Mouse (Mus musculus) heart, embryonic 16.5 days (tissue): ENCODE data around the gene Cd3eap. TPM values are rescaled to one million over a fixed set of nuclear protein-coding genes. Genes with fewer than 3 reads are reported as not detected.

Experiments used
- ATAC-seq: fragments of 200-750 bp; cut with Nextera tagmentation; replicated peaks from 2 replicates; pipeline ENCODE4 v1.8.0; 2017; ENCODE audit warnings: moderate number of reproducible peaks; ENCODE audit not compliant: insufficient read depth, low FRiP score; ENCODE audit errors: extremely low read depth
- H3K27ac ChIP-seq: fragments of 300-500 bp; sonication (generic); 2 replicates; pipeline ENCODE4 v1.5.1; 2014; ENCODE audit warnings: mild to moderate bottlenecking, low read length, control low read depth, moderate library complexity
- H3K27me3 ChIP-seq: fragments of 300-500 bp; sonication (generic); 2 replicates; pipeline ENCODE4 v1.6.1; 2014; ENCODE audit warnings: low read length, mixed read lengths; ENCODE audit not compliant: control insufficient read depth, insufficient read depth
- H3K36me3 ChIP-seq: fragments of 300-500 bp; sonication (generic); 2 replicates; pipeline ENCODE4 v1.6.1; 2014; ENCODE audit not compliant: control insufficient read depth, insufficient read depth
- H3K4me1 ChIP-seq: fragments of 300-500 bp; sonication (generic); 2 replicates; pipeline ENCODE4 v1.6.1; 2014; ENCODE audit warnings: low read length, mixed read lengths; ENCODE audit not compliant: control insufficient read depth, insufficient read depth
- H3K4me2 ChIP-seq: fragments of 300-500 bp; sonication (generic); 2 replicates; pipeline ENCODE4 v1.6.1; 2014; ENCODE audit warnings: low read depth, mild to moderate bottlenecking, control low read depth, low read length
- H3K4me3 ChIP-seq: fragments of 300-500 bp; sonication (generic); 2 replicates; pipeline ENCODE4 v1.5.1; 2014; ENCODE audit warnings: mild to moderate bottlenecking, control low read depth, low read length
- H3K9ac ChIP-seq: fragments of 300-500 bp; sonication (generic); 2 replicates; pipeline ENCODE4 v1.6.1; 2014; ENCODE audit warnings: low read length, control low read depth
- H3K9me3 ChIP-seq: fragments of 300-500 bp; sonication (generic); replicated peaks from 2 replicates; pipeline ENCODE4 v1.6.1; 2016; ENCODE audit warnings: low read length; ENCODE audit not compliant: control insufficient read depth
- WGBS: fragments of 180-500 bp; shearing (Covaris S2); extraction: QIAGEN DNeasy Blood & Tissue Kit; methylation state at CpG from one replicate; pipeline ENCODE4 v1.1.7; 2014; 5-methylcytosine and 5-hydroxymethylcytosine counted together
- polyA plus RNA-seq: library from polyadenylated mRNA; unstranded; fragments of >200 nt; fragmentation: Nextera tagmentation; extraction: Ambion mirVana; gene quantifications from 2 replicates; pipeline ENCODE4 v1.2.1, GENCODE M21; 2015

Gene Cd3eap
- polyA plus RNA-seq, 1 experiment from 2014 or later: 16.7 TPM

- peak overlapping the region; percentile 75 for H3K9ac ChIP-seq
- H3K4me1 ChIP-seq: peaks cover 29% of the 10 kb centered on the region
- no peaks in the 10 kb centered on the region for H3K36me3 ChIP-seq
- no peaks in the 10 kb centered on the region for H3K27me3 ChIP-seq
- whole genome bisulfite sequencing: 0% methylated on average over 27 of the region's 27 CpGs
- ATAC-seq: peak; percentile 6
- peak overlapping the region; percentile 88 for H3K4me2 ChIP-seq
- no peaks in the 10 kb centered on the region for H3K9me3 ChIP-seq
- H3K27ac ChIP-seq: peak overlapping the region; percentile 98
- H3K4me3 ChIP-seq: peak overlapping the region; percentile 59
Observed at GRCm38 (mm10) chr7:19342481-19343027, 16.7 kb downstream of the Cd3eap start.

- under 1% methylated on average over 41 of the region's 41 CpGs for WGBS
Observed at GRCm38 (mm10) chr7:19341761-19342409, 17.4 kb downstream of the Cd3eap start.

GRCm38 (mm10) chr7:19341250-19341649 is 18.0 kb downstream of the Cd3eap start:
- Histone ChIP-seq H3K9me3 (no peaks in the 10 kb centered on the region), H3K4me1 (peaks cover 34% of the 10 kb centered on the region)

More at GRCm38 (mm10) chr7:19341761-19342409, 17.4 kb downstream of the Cd3eap start:
- Histone ChIP-seq H3K9me3 (no peaks in the 10 kb centered on the region), H3K36me3 (no peaks in the 10 kb centered on the region), H3K4me1 (peaks cover 30% of the 10 kb centered on the region), H3K4me2 (peak overlapping the region; percentile 88), H3K9ac (peak overlapping the region; percentile 75), H3K27me3 (no peaks in the 10 kb centered on the region), H3K4me3 (peak overlapping the region; percentile 59), H3K27ac (peak overlapping the region; percentile 98)
- peak; percentile 81 for ATAC-seq

GRCm38 (mm10) chr7:19338596-19338995 is 20.7 kb downstream of the Cd3eap start:
- WGBS: 48% methylated on average over 7 of the region's 7 CpGs
- Histone ChIP-seq H3K9ac (no peak overlapping the region), H3K27me3 (no peaks in the 10 kb centered on the region), H3K4me2 (no peak overlapping the region), H3K9me3 (no peaks in the 10 kb centered on the region), H3K4me1 (peaks cover 26% of the 10 kb centered on the region), H3K4me3 (no peak overlapping the region), H3K27ac (no peak overlapping the region), H3K36me3 (no peaks in the 10 kb centered on the region)
- ATAC-seq: no peak

More at GRCm38 (mm10) chr7:19341250-19341649, 18.0 kb downstream of the Cd3eap start:
- H3K27me3 ChIP-seq: no peaks in the 10 kb centered on the region
- H3K4me2 ChIP-seq: peak overlapping the region; percentile 88
- H3K4me3 ChIP-seq: peak overlapping the region; percentile 59
- no peak for ATAC-seq
- no peaks in the 10 kb centered on the region for H3K36me3 ChIP-seq
- 15% methylated on average over 10 of the region's 10 CpGs for WGBS
- peak overlapping the region; percentile 75 for H3K9ac ChIP-seq
- peak overlapping the region; percentile 98 for H3K27ac ChIP-seq

GRCm38 (mm10) chr7:19338060-19338459 is 21.2 kb downstream of the Cd3eap start:
- Histone ChIP-seq H3K4me1 (peaks cover 26% of the 10 kb centered on the region), H3K4me2 (no peak overlapping the region), H3K27ac (no peak overlapping the region), H3K9ac (no peak overlapping the region), H3K27me3 (no peaks in the 10 kb centered on the region), H3K4me3 (no peak overlapping the region), H3K9me3 (no peaks in the 10 kb centered on the region), H3K36me3 (no peaks in the 10 kb centered on the region)
- no peak for ATAC-seq
- WGBS: 52% methylated on average over 2 of the region's 2 CpGs

- Histone ChIP-seq H3K4me2 (no peak overlapping the region), H3K9ac (no peak overlapping the region), H3K9me3 (no peaks in the 10 kb centered on the region), H3K4me3 (no peak overlapping the region), H3K36me3 (no peaks in the 10 kb centered on the region), H3K27ac (peak overlapping the region; percentile 12), H3K27me3 (no peaks in the 10 kb centered on the region), H3K4me1 (peaks cover 23% of the 10 kb centered on the region)
- WGBS: 54% methylated on average over 10 of the region's 10 CpGs
- ATAC-seq: no peak
Observed at GRCm38 (mm10) chr7:19337122-19337521, 22.2 kb downstream of the Cd3eap start.

GRCm38 (mm10) chr7:19335583-19335982 is 23.7 kb downstream of the Cd3eap start:
- no peak overlapping the region for H3K4me3 ChIP-seq

GRCm38 (mm10) chr7:19332709-19333352 is 26.5 kb downstream of the Cd3eap start:
- peak overlapping the region; percentile 83 for H3K9ac ChIP-seq
- H3K27ac ChIP-seq: peak overlapping the region; percentile 89
- H3K27me3 ChIP-seq: no peaks in the 10 kb centered on the region
- no peaks in the 10 kb centered on the region for H3K36me3 ChIP-seq
- peak overlapping the region; percentile 73 for H3K4me2 ChIP-seq
- peak; percentile 76 for ATAC-seq
- H3K4me1 ChIP-seq: peaks cover 14% of the 10 kb centered on the region
- 0% methylated on average over 52 of the region's 52 CpGs for WGBS
- H3K4me3 ChIP-seq: peak overlapping the region; percentile 63
- H3K9me3 ChIP-seq: no peaks in the 10 kb centered on the region

More at GRCm38 (mm10) chr7:19335583-19335982, 23.7 kb downstream of the Cd3eap start:
- H3K4me1 ChIP-seq: peaks cover 15% of the 10 kb centered on the region
- no peak overlapping the region for H3K9ac ChIP-seq
- H3K27ac ChIP-seq: no peak overlapping the region
- no peak for ATAC-seq
- no peak overlapping the region for H3K4me2 ChIP-seq
- no peaks in the 10 kb centered on the region for H3K27me3 ChIP-seq
- no peaks in the 10 kb centered on the region for H3K9me3 ChIP-seq
- 48% methylated on average over 3 of the region's 3 CpGs for WGBS
- no peaks in the 10 kb centered on the region for H3K36me3 ChIP-seq

GRCm38 (mm10) chr7:19331910-19332309 is 27.4 kb downstream of the Cd3eap start:
- Histone ChIP-seq H3K27me3 (no peaks in the 10 kb centered on the region), H3K9me3 (no peaks in the 10 kb centered on the region), H3K4me1 (peaks cover 21% of the 10 kb centered on the region), H3K27ac (no peak overlapping the region), H3K36me3 (no peaks in the 10 kb centered on the region), H3K9ac (no peak overlapping the region), H3K4me2 (peak overlapping the region; percentile 73; the same call in 1 of the 2 replicates), H3K4me3 (no peak overlapping the region; the same call in 1 of the 2 replicates)
- WGBS: 85% methylated on average over 2 of the region's 2 CpGs
- no peak for ATAC-seq
